Mouse (Mus musculus): ENCODE results near the gene Rps23. TPM values are rescaled to one million over a fixed set of nuclear protein-coding genes. Genes with fewer than 3 reads are reported as not detected.

Rps23 gene
- total RNA-seq, 2 experiments from 2014 or later: 241 to 323 TPM

GRCm38 (mm10) chr13:90929847-90930246, 7.1 kb downstream of the Rps23 start:
- DNase-seq (ENCODE audit: low spot score in 2 of 2): peak; percentile 81 to 85

- DNase-seq (ENCODE audit: low spot score in 2 of 2): no peak
These were observed 10.5 kb downstream of the Rps23 start for GRCm38 (mm10) chr13:90933256-90933655.

DNA sequence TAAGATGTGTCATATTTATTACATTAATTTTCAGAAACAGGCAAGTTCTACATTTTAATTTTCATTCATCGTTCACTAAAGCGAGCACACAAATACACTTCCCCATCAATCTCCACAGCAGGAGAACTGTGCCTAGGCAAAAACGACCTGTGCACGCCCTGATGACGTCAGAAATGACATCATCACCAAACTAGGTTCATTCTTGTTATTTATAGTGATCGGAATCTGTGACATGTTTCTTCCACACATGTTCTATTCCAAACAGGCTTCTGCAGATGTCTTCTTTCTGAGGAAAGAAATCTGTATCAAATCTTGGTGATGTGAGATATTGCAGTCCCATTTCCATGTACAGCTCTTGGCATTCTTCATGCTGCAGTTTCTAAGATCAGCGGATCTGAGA, 13.1 kb downstream of the Rps23 start:
- DNase-seq (ENCODE audit: low spot score in 2 of 2): no peak

DNA sequence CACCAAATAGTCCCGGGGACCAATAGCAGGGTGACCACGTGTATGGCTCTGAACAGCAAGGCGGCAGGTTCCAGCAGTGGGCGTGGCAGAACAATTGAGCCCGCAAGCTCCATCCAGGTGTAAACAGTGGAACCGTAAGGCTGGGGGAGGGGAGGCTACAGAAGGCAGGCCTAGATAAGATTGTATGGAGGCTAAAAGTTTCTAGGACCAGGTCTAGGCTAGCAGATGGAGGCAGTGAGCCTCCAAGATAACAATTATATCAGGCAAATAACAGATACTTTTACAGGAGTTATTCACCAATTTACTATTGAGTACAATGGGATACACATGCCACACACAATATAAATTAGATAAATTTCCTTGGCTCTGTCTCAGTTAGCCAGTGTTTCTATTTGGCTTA, 16.4 kb downstream of the Rps23 start:
- DNase-seq (ENCODE audit: low spot score in 2 of 2): no peak

GRCm38 (mm10) chr13:90939600-90939999, 16.8 kb downstream of the Rps23 start:
- DNase-seq (ENCODE audit: low spot score in 2 of 2): no peak

- no peak for DNase-seq (ENCODE audit: low spot score in 2 of 2)
These were observed 36.1 kb downstream of the Rps23 start for GRCm38 (mm10) chr13:90958894-90959293.

GRCm38 (mm10) chr13:90960591-90960990, 37.8 kb downstream of the Rps23 start:
- no peak for DNase-seq (ENCODE audit: low spot score in 2 of 2)

DNA sequence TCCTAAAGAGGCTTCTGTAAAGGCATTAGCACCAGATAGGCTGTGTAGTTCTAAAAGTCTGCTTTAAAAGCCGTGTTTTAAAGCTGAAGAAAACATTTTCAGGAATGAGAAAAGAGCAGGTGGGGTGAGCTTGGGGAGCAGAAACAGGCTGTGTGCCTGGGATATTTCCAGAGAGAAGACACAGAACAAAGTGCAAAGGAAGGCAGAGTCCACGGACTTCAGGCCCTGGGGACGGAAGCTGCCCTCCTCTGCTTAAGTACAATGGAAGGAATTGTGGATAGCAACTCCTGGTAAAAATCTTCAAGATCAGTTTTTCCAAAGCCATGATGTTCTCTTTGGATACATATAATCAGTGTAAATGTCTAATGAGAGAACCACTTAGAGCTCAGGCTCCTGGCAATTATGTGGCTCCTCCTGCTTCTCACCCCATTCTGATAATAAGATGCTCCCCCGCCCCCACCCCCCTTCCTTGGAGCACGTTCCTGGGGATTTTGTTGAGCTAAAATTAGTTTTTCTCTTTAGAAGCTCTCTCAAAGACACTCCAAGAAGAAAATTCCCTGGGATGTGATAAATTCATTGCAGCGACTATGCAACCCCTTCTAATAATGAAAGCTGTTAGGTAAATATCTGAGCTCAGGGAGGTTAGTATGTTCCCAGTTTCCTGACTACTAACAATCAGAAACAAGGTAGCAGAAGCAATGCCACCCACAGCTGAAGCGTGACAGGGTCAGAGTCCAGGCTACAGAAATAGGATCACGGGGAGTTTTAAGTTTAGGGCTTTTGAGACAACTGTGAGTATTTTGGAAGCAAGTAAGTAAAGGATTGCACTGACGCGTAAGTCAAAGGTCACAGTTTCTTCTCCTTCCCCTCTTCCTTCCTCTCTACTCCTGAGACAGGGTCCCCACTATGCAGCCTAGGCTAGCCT, 40.3 kb downstream of the Rps23 start:
- DNase-seq (ENCODE audit: low spot score in 2 of 2): no peak

DNA sequence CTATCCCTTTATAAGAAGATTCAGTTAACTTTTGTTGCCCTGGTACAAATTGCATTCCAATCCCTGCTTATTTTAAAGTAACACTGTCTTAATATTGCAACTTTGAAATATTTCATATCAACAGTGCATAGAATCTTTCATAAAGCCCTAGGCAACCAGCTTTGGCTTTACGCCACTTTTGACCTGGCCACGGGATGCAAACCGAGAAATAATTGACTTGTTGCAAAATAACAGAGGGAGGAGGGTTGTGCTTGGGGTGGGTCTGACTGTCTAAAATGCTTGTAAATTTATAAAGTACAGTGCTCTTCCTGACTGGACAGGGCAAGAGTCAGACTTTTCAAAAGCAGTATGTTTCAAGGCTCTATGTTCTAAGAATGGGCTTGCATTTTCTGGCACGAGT, 41.8 kb downstream of the Rps23 start:
- no peak for DNase-seq (ENCODE audit: low spot score in 2 of 2)

- no peak for DNase-seq (ENCODE audit: low spot score in 2 of 2)
These were observed 43.2 kb downstream of the Rps23 start for GRCm38 (mm10) chr13:90965996-90966395.

DNA sequence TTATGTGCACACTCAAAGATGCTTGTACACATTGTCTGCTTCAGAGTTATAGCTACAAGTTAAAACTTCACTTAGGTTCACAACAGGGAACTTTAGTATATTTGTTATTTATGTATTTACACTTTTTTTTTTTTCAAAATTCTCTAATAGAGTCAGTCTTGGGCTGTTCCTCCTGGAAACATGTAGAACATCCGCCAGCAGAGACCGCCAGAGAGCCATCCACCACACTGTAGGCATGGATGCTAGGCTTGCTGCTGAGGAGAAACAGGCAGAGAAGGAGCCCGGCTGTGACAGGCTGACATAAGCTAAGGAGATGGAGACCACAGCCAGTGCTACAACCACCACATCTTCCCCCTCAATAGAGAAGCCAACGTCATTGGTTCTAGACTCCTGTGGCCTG, 44.7 kb downstream of the Rps23 start:
- DNase-seq (ENCODE audit: low spot score in 2 of 2): peak; percentile 87 to 92

- no peak for DNase-seq (ENCODE audit: low spot score in 2 of 2)
These were observed 46.2 kb downstream of the Rps23 start for GRCm38 (mm10) chr13:90968940-90969339.

DNA sequence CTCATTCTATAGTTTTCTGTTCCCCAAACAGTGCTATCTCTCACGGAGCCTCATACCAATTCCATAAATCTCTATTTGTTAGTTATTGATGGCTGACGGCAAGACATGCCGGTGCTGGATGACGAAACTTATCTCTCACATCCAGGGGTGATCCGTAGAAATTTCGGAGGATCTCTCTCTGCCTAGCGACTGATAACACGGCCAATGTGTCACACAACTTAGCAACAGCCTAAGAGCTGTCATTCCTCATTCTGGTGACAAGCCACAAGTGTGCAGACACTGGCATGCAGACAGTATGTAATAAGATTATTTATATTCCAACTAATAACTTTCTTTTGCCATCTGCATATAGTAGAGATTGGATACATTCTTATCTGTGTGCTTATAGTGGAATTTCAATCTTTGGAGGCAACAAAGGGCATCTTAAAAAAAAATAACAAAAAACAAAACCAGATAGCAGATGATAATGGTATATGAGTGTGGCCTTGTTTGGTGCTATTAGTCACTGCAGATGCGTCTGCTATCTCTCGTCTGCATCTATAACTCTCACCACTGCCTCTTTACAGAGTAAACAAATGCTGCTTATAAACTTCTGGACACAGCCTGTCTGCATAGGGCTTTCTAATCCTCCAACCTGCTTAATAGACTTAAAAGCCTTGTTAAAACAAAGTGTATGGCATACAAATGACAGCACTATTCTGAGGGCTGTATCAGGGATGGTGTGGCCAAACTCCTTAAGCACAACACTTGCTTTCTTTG, 47.7 kb downstream of the Rps23 start:
- DNase-seq (ENCODE audit: low spot score in 2 of 2): no peak

DNA sequence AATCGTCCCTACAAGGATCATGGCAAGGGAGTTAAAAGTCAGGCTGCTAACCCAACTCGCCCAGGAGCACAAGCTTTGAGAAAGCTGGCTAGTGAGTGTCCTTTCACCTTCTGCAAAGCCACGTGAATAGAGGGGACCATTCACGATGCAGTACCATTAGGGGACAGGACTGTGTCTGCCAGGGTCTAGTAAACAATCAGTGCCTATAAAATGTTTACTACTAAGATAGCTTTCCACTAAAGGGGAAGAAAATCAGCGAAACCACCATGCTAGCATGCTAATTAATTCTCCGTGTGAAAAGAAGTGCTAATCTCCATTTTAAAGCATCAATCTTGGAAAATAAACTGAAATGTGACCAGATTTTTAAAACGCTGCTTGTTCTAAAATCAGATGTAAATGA, 50.7 kb downstream of the Rps23 start:
- no peak for DNase-seq (ENCODE audit: low spot score in 2 of 2)

Other genes starting within 250 kb of the Rps23 start
- gene Atp6ap1l, start 17.6 kb upstream of the Rps23 start, total RNA-seq (2021): 1 to 10 TPM; 2.2 to 2.6 TPM

Measured in layer of hippocampus, postnatal 10 days (tissue).